Comparison of ENCODE assay signal across 20 mouse cellular contexts in genomic region chr7:62278492-62278891, GRCm38 (mm10).
A peak's percentile ranks its signal among the peaks of the same experiment; 100 is the strongest.
DNase-seq lines count a peak whose midpoint lies in the region; ATAC-seq and TF ChIP-seq lines count a peak whose summit lies in the region.
"Had no signal": no experiment of that assay in that cellular context is flagged by ENCODE, and none has a peak within 500 bp of the region (broad histone marks: within the 10 kb centered on the region; RNA-seq: fewer than 3 reads in every experiment).

No protein-coding gene starts in this region.

- H3K9ac ChIP-seq in forebrain, embryonic 11.5 days (ENCODE audit: low read length): no peak overlapping the region
- no peak overlapping the region for H3K9ac ChIP-seq in forebrain, postnatal 0 days
- H3K9ac ChIP-seq in midbrain, postnatal 0 days (replicated peaks; ENCODE audit: low read length, poor library complexity, severe bottlenecking): no peak overlapping the region
- H3K9ac ChIP-seq in midbrain, embryonic 11.5 days (ENCODE audit: low read length): no peak overlapping the region
- no peak overlapping the region for H3K9ac ChIP-seq in kidney, embryonic 16.5 days (replicated peaks; ENCODE audit: low read length)

- no peaks in the 10 kb centered on the region for H3K36me3 ChIP-seq in forebrain, embryonic 11.5 days (ENCODE audit: control insufficient read depth, insufficient read depth, low read length)
- no peaks in the 10 kb centered on the region for H3K36me3 ChIP-seq in forebrain, postnatal 0 days (ENCODE audit: insufficient read depth)
- no peaks in the 10 kb centered on the region for H3K36me3 ChIP-seq in midbrain, embryonic 10.5 days
- no peaks in the 10 kb centered on the region for H3K36me3 ChIP-seq in midbrain, postnatal 0 days (ENCODE audit: insufficient read depth, low read length)
- H3K36me3 ChIP-seq in midbrain, embryonic 11.5 days (ENCODE audit: control insufficient read depth, insufficient read depth, low read length): no peaks in the 10 kb centered on the region
- no peaks in the 10 kb centered on the region for H3K36me3 ChIP-seq in kidney, embryonic 16.5 days (ENCODE audit: insufficient read depth, low read length)

- 56% methylated on average over 2 of the region's 2 CpGs for WGBS in forebrain, embryonic 11.5 days
- WGBS in forebrain, postnatal 0 days: 33% methylated on average over 2 of the region's 2 CpGs
- WGBS in midbrain, embryonic 10.5 days: 38% methylated on average over 2 of the region's 2 CpGs
- WGBS in midbrain, postnatal 0 days: 35% methylated on average over 2 of the region's 2 CpGs
- 25% methylated on average over 2 of the region's 2 CpGs for WGBS in midbrain, embryonic 11.5 days
- 43% methylated on average over 2 of the region's 2 CpGs for WGBS in kidney, embryonic 16.5 days

- peak overlapping the region; percentile 60 for H3K27ac ChIP-seq in forebrain, embryonic 11.5 days (ENCODE audit: low read depth, low read length)
- H3K27ac ChIP-seq in forebrain, postnatal 0 days (ENCODE audit: low read depth, low read length): no peak overlapping the region
- H3K27ac ChIP-seq in midbrain, embryonic 10.5 days (replicated peaks): peak overlapping the region; percentile 77
- no peak overlapping the region for H3K27ac ChIP-seq in midbrain, postnatal 0 days (ENCODE audit: low read depth, low read length)
- peak overlapping the region; percentile 35; the same call in 1 of the 2 replicates for H3K27ac ChIP-seq in midbrain, embryonic 11.5 days (ENCODE audit: low read depth, low read length)
- no peak overlapping the region for H3K27ac ChIP-seq in kidney, embryonic 16.5 days (ENCODE audit: low read length)
- H3K27ac ChIP-seq: heart, adult 2 months; kidney, postnatal 0 days had no signal

- no peaks in the 10 kb centered on the region for H3K27me3 ChIP-seq in forebrain, embryonic 11.5 days (ENCODE audit: control insufficient read depth, insufficient read depth, low read length)
- no peaks in the 10 kb centered on the region for H3K27me3 ChIP-seq in forebrain, postnatal 0 days (ENCODE audit: insufficient read depth, low read length)
- no peaks in the 10 kb centered on the region for H3K27me3 ChIP-seq in midbrain, embryonic 10.5 days (ENCODE audit: low read depth, poor library complexity, severe bottlenecking)
- H3K27me3 ChIP-seq in midbrain, postnatal 0 days (ENCODE audit: insufficient read depth, low read length): no peaks in the 10 kb centered on the region
- no peaks in the 10 kb centered on the region for H3K27me3 ChIP-seq in midbrain, embryonic 11.5 days (ENCODE audit: control insufficient read depth, insufficient read depth, low read length)
- H3K27me3 ChIP-seq in kidney, embryonic 16.5 days (ENCODE audit: insufficient read depth, low read length): no peaks in the 10 kb centered on the region

- DNase-seq in forebrain, embryonic 11.5 days (ENCODE audit: low spot score): no peak
- no peak for DNase-seq in forebrain, postnatal 0 days
- DNase-seq in midbrain, embryonic 10.5 days (ENCODE audit: low spot score): peak; percentile 19
- no peak for DNase-seq in midbrain, postnatal 0 days (ENCODE audit: low spot score)
- DNase-seq in midbrain, embryonic 11.5 days (ENCODE audit: low spot score, missing footprints): no peak
- DNase-seq in Muller cell, postnatal 12 days (ENCODE audit: inconsistent ontology term): no peak
- no peak for DNase-seq in cerebellum, postnatal 36 days
- DNase-seq: adrenal gland, adult 2 months; cerebellum, adult 11 months; cerebellum, adult 9-11 months; gastrocnemius, postnatal 25 days; heart, adult 2 months; kidney, adult 18-20 months; lung, postnatal 4 days; thymus, adult 18-20 months; thymus, postnatal 36 days had no signal

- peak; percentile 46 for ATAC-seq in forebrain, embryonic 11.5 days (replicated peaks; ENCODE audit: low FRiP score)
- ATAC-seq in forebrain, postnatal 0 days: no peak
- ATAC-seq in midbrain, postnatal 0 days (ENCODE audit: low FRiP score): no peak
- ATAC-seq in midbrain, embryonic 11.5 days (ENCODE audit: low FRiP score): peak; percentile 60
- no peak for ATAC-seq in kidney, embryonic 16.5 days (ENCODE audit: low FRiP score, low TSS enrichment)
- ATAC-seq: CD4-positive, CD25-positive, alpha-beta regulatory T cell, adult 4 months; inflammation-experienced regulatory T-cells, adult 6 months had no signal

- TF ChIP-seq CTCF in forebrain, postnatal 0 days (IDR thresholded peaks at IDR 0.05; ENCODE audit: low read depth): no peak
- TF ChIP-seq CTCF in midbrain, postnatal 0 days (IDR thresholded peaks at IDR 0.05): no peak

- no peaks in the 10 kb centered on the region for H3K4me1 ChIP-seq in forebrain, embryonic 11.5 days (replicated peaks; ENCODE audit: control insufficient read depth, insufficient read depth, low read length)
- H3K4me1 ChIP-seq in forebrain, postnatal 0 days (ENCODE audit: insufficient read depth): no peaks in the 10 kb centered on the region
- peaks cover 25% of the 10 kb centered on the region for H3K4me1 ChIP-seq in midbrain, embryonic 10.5 days
- H3K4me1 ChIP-seq in midbrain, postnatal 0 days (ENCODE audit: insufficient read depth, low read length): no peaks in the 10 kb centered on the region
- H3K4me1 ChIP-seq in midbrain, embryonic 11.5 days (ENCODE audit: control insufficient read depth, insufficient read depth, low read length): peaks cover 6% of the 10 kb centered on the region; the same call in 1 of the 2 replicates
- H3K4me1 ChIP-seq in kidney, embryonic 16.5 days (ENCODE audit: insufficient read depth, low read length): no peaks in the 10 kb centered on the region

- H3K4me2 ChIP-seq in forebrain, embryonic 11.5 days (ENCODE audit: low read depth, low read length, severe bottlenecking): no peak overlapping the region
- no peak overlapping the region for H3K4me2 ChIP-seq in forebrain, postnatal 0 days (ENCODE audit: low read depth)
- H3K4me2 ChIP-seq in midbrain, postnatal 0 days (ENCODE audit: low read depth, low read length, poor library complexity, severe bottlenecking): no peak overlapping the region
- no peak overlapping the region for H3K4me2 ChIP-seq in midbrain, embryonic 11.5 days
- no peak overlapping the region for H3K4me2 ChIP-seq in kidney, embryonic 16.5 days (replicated peaks; ENCODE audit: low read depth, low read length)

- H3K4me3 ChIP-seq in forebrain, embryonic 11.5 days (ENCODE audit: low read depth, low read length): no peak overlapping the region
- H3K4me3 ChIP-seq in forebrain, postnatal 0 days (ENCODE audit: low read depth, low read length): no peak overlapping the region
- 0 out of 2 replicates have a peak overlapping the region, but pooled peaks have one; percentile 34 for H3K4me3 ChIP-seq in midbrain, embryonic 10.5 days
- no peak overlapping the region for H3K4me3 ChIP-seq in midbrain, postnatal 0 days (ENCODE audit: low read depth, low read length)
- H3K4me3 ChIP-seq in midbrain, embryonic 11.5 days (ENCODE audit: low read depth, low read length): no peak overlapping the region
- no peak overlapping the region for H3K4me3 ChIP-seq in kidney, embryonic 16.5 days (ENCODE audit: low read length)
- H3K4me3 ChIP-seq: heart, adult 2 months had no signal

- H3K9me3 ChIP-seq in forebrain, embryonic 11.5 days (ENCODE audit: control insufficient read depth, low read length): no peaks in the 10 kb centered on the region; the same call in 1 of the 2 replicates
- H3K9me3 ChIP-seq in forebrain, postnatal 0 days (ENCODE audit: low read length): no peaks in the 10 kb centered on the region
- H3K9me3 ChIP-seq in midbrain, embryonic 10.5 days (replicated peaks): peaks cover 8% of the 10 kb centered on the region; the same call in 1 of the 2 replicates
- no peaks in the 10 kb centered on the region for H3K9me3 ChIP-seq in midbrain, postnatal 0 days (ENCODE audit: low read length)
- no peaks in the 10 kb centered on the region for H3K9me3 ChIP-seq in midbrain, embryonic 11.5 days (ENCODE audit: control insufficient read depth, low read length)
- H3K9me3 ChIP-seq in kidney, embryonic 16.5 days (ENCODE audit: low read length): 0 out of 2 replicates have a peak, but pooled peaks cover 2% of the 10 kb centered on the region

Comparison
In these comparisons a context has a peak if more than half of its experiments do, and no peak if none do; other contexts are left out.
1. ATAC-seq: peak in forebrain, embryonic 11.5 days (single experiment) and midbrain, embryonic 11.5 days (single experiment); none in forebrain, postnatal 0 days (single experiment), midbrain, postnatal 0 days (single experiment) and kidney, embryonic 16.5 days (single experiment).
2. H3K27ac ChIP-seq: peak in forebrain, embryonic 11.5 days (single experiment), midbrain, embryonic 10.5 days (single experiment) and midbrain, embryonic 11.5 days (single experiment); none in forebrain, postnatal 0 days (single experiment), midbrain, postnatal 0 days (single experiment) and kidney, embryonic 16.5 days (single experiment).